Mouse (Mus musculus): Measurements from ENCODE around the gene Cfap77. TPM values are rescaled to one million over a fixed set of nuclear protein-coding genes. Genes with fewer than 3 reads are reported as not detected.

The Cfap77 gene
- polyA plus RNA-seq (2012; rRNA removed; ENCODE audit: low replicate concordance): 0.12 and 0.25 TPM in 2 replicates

GRCm38 (mm10) chr2:29054991-29055390 lies at the start of gene Cfap77:
Gene Cfap77, minus strand, starts transcription at chr2:29055066.

DNA sequence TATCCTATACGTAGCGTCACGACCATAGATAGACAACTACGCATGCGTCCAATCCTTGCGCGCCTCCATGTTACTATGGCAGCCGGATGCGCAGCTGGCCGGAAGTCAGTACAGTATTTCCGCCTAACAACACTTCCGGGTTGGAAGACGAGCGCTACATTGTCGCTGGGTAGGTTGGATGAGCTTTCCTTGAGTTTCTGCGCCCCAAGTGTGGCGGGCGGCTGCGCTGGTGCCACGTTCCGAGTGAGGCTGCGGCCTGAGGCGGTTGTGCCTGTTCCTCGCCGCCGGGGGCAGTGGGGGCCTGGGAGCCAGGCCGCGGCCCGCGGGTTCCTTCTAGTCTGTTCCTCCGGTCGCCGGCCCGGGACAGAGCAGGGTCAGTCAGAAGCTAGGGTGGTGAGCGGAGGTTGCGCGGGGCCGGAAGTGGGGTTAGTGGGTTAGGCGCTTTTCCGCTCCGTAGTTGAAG lies 5.3 kb upstream of the Cfap77 start, which contains the start of gene Ttf1:
Ttf1 (plus strand) TSS at position 128 of the 463 bp plus-strand sequence.

GRCm38 (mm10) chr2:28916513-28916865 lies 138.4 kb downstream of the Cfap77 start, which contains the start of gene Barhl1:
Gene Barhl1, minus strand, starts transcription at chr2:28916668.

Other genes with a start within 250 kb of the Cfap77 start
- 1.6 and 3.5 TPM in 2 replicates for gene Gtf3c4, start 214.7 kb downstream of the Cfap77 start, polyA plus RNA-seq (2012; rRNA removed; ENCODE audit: low replicate concordance)
- gene Ddx31, start 214.7 kb downstream of the Cfap77 start, polyA plus RNA-seq (2012; rRNA removed; ENCODE audit: low replicate concordance): 0.76 and 1.4 TPM in 2 replicates
- not detected in 2 replicates for gene Barhl1, start 138.4 kb downstream of the Cfap77 start, polyA plus RNA-seq (2012; rRNA removed; ENCODE audit: low replicate concordance)
- gene Ttf1, start 5.2 kb upstream of the Cfap77 start, polyA plus RNA-seq (2012; rRNA removed; ENCODE audit: low replicate concordance): 1.9 and 3.0 TPM in 2 replicates
- 0.78 and 1.4 TPM in 2 replicates for gene Setx, start 69.1 kb upstream of the Cfap77 start, polyA plus RNA-seq (2012; rRNA removed; ENCODE audit: low replicate concordance)
- gene Ntng2, start 197.9 kb upstream of the Cfap77 start, polyA plus RNA-seq (2012; rRNA removed; ENCODE audit: low replicate concordance): 15.7 and 31.1 TPM in 2 replicates